Mouse (Mus musculus): Measurements from ENCODE around the gene Bloc1s5.

The Bloc1s5 gene

GRCm38 (mm10) chr13:38573281-38573680, 61.6 kb downstream of the Bloc1s5 start:
- no peak for DNase-seq (ENCODE audit: low spot score in 2 of 2)

DNA sequence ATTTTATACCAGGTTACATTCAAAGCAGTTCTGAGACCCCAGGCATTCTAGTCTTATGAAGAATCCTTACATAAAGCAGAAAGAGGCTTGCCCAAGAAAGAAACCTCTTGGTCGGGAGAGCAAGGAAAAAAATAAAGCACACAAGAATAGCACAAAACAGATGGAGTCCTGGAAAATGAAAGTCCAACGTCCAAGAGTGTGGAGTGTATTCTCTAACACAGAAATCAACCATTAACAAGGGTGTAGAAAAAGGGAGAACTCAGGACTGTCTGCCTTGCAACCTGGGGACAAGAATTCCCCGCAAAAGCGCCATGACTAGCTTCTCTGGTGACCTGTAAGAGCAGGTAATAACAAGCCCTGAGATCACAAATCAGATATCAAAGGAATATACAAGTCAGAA, 69.7 kb downstream of the Bloc1s5 start:
- no peak for DNase-seq (ENCODE audit: low spot score in 2 of 2)

DNA sequence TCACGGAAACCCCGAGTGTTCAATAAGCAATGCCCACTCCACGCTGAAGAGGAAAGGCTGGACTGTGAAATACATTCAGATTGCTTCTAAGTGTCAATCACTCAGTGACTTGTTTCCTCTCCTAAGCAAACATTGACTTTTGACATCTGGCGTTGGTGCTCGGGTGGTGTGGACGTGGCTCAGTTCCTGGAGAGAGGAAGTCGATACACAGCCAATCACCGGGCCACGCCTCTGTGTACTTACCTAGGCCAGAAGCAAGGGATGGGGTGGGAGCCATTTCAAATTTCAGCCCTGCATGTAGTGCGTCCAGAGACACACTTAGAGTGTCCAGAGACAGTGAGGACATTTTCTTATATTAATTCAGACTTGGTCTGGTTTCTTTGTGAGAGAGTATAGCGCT, 80.3 kb downstream of the Bloc1s5 start:
- no peak for DNase-seq (ENCODE audit: low spot score in 2 of 2)

- DNase-seq (ENCODE audit: low spot score in 2 of 2): no peak
These were observed 80.7 kb downstream of the Bloc1s5 start for GRCm38 (mm10) chr13:38554210-38554609.

- DNase-seq (ENCODE audit: low spot score in 2 of 2): no peak
These were observed 86.2 kb downstream of the Bloc1s5 start for GRCm38 (mm10) chr13:38548681-38549080.

DNA sequence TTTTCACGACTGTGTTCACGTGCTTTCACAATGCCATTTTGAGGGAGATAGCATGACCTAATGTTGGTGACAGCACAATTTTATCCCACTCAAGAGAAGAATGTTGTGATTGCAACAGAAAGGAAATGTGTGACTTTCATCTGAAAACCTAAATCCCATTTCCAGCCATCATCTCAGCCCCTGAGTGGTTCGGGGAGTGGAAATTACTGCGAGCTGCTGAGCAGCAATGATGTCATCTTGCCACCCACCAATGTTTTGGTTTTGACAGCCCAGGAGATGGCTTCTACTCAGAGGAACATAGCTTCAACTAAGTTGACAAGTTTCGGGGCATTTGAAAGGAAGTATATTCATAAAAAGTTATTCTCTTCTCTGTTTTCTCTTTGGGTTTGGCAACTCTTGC, 87.2 kb downstream of the Bloc1s5 start:
- no peak for DNase-seq (ENCODE audit: low spot score in 2 of 2)

DNA sequence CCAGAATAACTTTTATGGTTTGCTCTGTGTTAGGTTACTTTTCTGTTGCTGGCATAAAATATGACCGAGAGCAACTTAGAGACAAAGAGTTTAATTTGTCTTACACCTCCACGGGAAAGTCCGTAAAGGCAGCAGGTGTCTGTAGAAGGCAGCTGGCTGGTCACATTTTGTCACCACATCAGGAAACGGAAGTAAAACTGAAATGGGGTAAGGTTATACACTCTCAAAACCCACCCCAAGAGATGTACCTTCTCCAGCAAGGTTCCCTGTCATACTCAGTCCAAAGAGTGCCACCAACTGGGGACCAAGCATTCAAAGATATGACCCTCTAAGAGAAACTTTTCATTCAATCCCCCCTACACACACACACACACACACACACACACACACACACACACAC, 88.2 kb downstream of the Bloc1s5 start:
- no peak for DNase-seq (ENCODE audit: low spot score in 2 of 2)

GRCm38 (mm10) chr13:38545460-38545859, 89.4 kb downstream of the Bloc1s5 start:
- no peak for DNase-seq (ENCODE audit: low spot score in 2 of 2)

GRCm38 (mm10) chr13:38544769-38545445, 90.0 kb downstream of the Bloc1s5 start:
- DNase-seq (ENCODE audit: low spot score in 2 of 2): no peak

GRCm38 (mm10) chr13:38543455-38544125, 91.3 kb downstream of the Bloc1s5 start:
- no peak for DNase-seq (ENCODE audit: low spot score in 2 of 2)

All from right cerebral cortex, postnatal 10 days (tissue).